Mouse (Mus musculus): ENCODE data around the gene Spint2. TPM values are rescaled to one million over a fixed set of nuclear protein-coding genes. Genes with fewer than 3 reads are reported as not detected.

The Spint2 gene
- polyA plus RNA-seq, 2 experiments, result 14.6 to 22.3 TPM

DNA sequence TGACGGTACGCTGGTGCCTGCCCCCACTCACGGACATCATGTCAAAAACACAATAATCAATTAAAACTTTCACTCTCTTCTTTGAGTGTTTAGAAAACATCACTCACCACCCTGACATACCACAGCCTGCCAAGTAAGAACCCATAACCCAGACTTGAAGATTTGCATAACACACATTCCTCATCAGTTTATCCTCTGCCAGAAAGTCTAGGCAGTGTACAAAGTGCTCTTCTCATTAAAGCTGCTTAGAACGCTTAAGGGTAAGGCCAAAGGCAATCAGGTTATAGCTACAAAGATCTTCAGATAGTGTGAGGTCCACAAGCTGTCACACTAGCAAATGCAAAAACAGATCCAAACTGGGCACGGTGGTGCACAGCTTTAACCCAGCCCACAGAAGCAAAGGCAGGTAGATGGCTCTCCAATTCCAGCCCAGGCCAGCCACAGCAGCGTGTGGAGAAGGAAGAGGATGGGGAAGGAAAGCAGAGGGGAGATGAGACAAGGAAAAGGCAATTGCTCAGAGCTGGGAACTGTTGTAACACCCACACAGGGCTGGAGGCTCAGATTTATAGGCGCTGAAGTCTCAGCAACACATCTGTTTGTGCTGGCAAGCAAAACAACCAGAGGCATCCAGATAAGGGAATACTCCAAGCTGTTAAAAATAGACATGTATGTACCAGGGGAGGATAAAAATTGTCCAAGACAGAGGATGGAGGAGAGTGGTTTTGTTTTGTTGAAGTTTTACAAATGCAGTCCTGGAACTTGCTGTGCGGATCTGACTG, 9.8 kb downstream of the Spint2 start:
- no peaks in the 10 kb centered on the region for H3K27me3 ChIP-seq (ENCODE audit: control insufficient read depth, insufficient read depth, low read length)
- ATAC-seq (ENCODE audit: insufficient read depth), result no peak
- no peak overlapping the region for H3K9ac ChIP-seq (replicated peaks)
- no peak overlapping the region for H3K4me3 ChIP-seq (ENCODE audit: insufficient read depth in 1 of 2, low read depth in 2 of 2, low read length in 2 of 2)
- TF ChIP-seq CTCF (IDR thresholded peaks at IDR 0.05; ENCODE audit: low read depth), result no peak
- no peak for TF ChIP-seq EP300 (IDR thresholded peaks at IDR 0.05; ENCODE audit: low read depth)
- WGBS (ENCODE audit: insufficient replicate concordance), result 60% methylated on average over 8 of the region's 8 CpGs
- H3K9me3 ChIP-seq (ENCODE audit: control insufficient read depth, low read length), result no peaks in the 10 kb centered on the region
- no peak overlapping the region for H3K4me2 ChIP-seq (ENCODE audit: low read depth)
- H3K27ac ChIP-seq, result no peak overlapping the region
- H3K4me1 ChIP-seq (replicated peaks; ENCODE audit: control insufficient read depth in 2 of 2, insufficient read depth in 2 of 2, low read length in 1 of 2), result no peaks in the 10 kb centered on the region
- DNase-seq (ENCODE audit: low read depth in 3 of 3, low spot score in 3 of 3), result no peak
- no peaks in the 10 kb centered on the region for H3K36me3 ChIP-seq (replicated peaks; ENCODE audit: control insufficient read depth, insufficient read depth, low read depth)

- no peaks in the 10 kb centered on the region for H3K9me3 ChIP-seq (ENCODE audit: control insufficient read depth, low read length)
- H3K36me3 ChIP-seq (replicated peaks; ENCODE audit: control insufficient read depth, insufficient read depth, low read depth), result no peaks in the 10 kb centered on the region
- DNase-seq (ENCODE audit: low read depth in 3 of 3, low spot score in 3 of 3), result no peak
- no peak overlapping the region for H3K9ac ChIP-seq (replicated peaks)
- ATAC-seq (ENCODE audit: insufficient read depth), result no peak
- no peak overlapping the region for H3K4me2 ChIP-seq (ENCODE audit: low read depth)
- H3K27me3 ChIP-seq (ENCODE audit: control insufficient read depth, insufficient read depth, low read length), result no peaks in the 10 kb centered on the region
- TF ChIP-seq CTCF (IDR thresholded peaks at IDR 0.05; ENCODE audit: low read depth), result no peak
- TF ChIP-seq EP300 (IDR thresholded peaks at IDR 0.05; ENCODE audit: low read depth), result no peak
- H3K4me3 ChIP-seq (ENCODE audit: insufficient read depth in 1 of 2, low read depth in 2 of 2, low read length in 2 of 2), result no peak overlapping the region
- WGBS (ENCODE audit: insufficient replicate concordance), result 68% methylated on average over 4 of the region's 4 CpGs
- H3K4me1 ChIP-seq (replicated peaks; ENCODE audit: control insufficient read depth in 2 of 2, insufficient read depth in 2 of 2, low read length in 1 of 2), result no peaks in the 10 kb centered on the region
- H3K27ac ChIP-seq, result no peak overlapping the region
These were observed 11.3 kb downstream of the Spint2 start for GRCm38 (mm10) chr7:29270445-29270844.

DNA sequence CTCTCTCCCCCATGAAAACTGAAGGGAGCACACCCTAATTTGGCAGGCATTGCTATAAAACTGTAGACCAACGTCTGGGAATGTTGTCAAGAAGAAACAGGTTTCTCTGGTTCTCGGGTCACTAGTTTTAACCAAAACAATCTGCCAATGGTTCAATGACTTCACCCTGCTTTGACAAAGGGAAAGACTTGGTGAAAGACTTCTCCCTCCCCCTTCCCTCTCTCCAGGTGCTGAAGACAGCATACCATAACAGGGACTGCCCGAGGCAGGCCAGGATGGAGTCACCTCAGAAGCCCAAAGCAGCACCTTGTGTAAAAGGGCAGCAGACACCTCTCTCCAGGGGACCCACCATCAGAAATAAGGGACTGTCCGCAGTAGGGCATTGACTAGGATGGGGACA, 14.8 kb downstream of the Spint2 start:
- no peaks in the 10 kb centered on the region for H3K4me1 ChIP-seq (replicated peaks; ENCODE audit: control insufficient read depth in 2 of 2, insufficient read depth in 2 of 2, low read length in 1 of 2)
- 71% methylated on average over 4 of the region's 4 CpGs for WGBS (ENCODE audit: insufficient replicate concordance)
- H3K9ac ChIP-seq (replicated peaks), result no peak overlapping the region
- no peak overlapping the region for H3K4me3 ChIP-seq (ENCODE audit: insufficient read depth in 1 of 2, low read depth in 2 of 2, low read length in 2 of 2)
- no peaks in the 10 kb centered on the region for H3K9me3 ChIP-seq (ENCODE audit: control insufficient read depth, low read length)
- no peak for DNase-seq (ENCODE audit: low read depth in 3 of 3, low spot score in 3 of 3)
- H3K4me2 ChIP-seq (ENCODE audit: low read depth), result no peak overlapping the region
- H3K27ac ChIP-seq, result no peak overlapping the region
- no peaks in the 10 kb centered on the region for H3K27me3 ChIP-seq (ENCODE audit: control insufficient read depth, insufficient read depth, low read length)
- H3K36me3 ChIP-seq (replicated peaks; ENCODE audit: control insufficient read depth, insufficient read depth, low read depth), result no peaks in the 10 kb centered on the region
- no peak for TF ChIP-seq CTCF (IDR thresholded peaks at IDR 0.05; ENCODE audit: low read depth)
- TF ChIP-seq EP300 (IDR thresholded peaks at IDR 0.05; ENCODE audit: low read depth), result no peak
- no peak for ATAC-seq (ENCODE audit: insufficient read depth)

GRCm38 (mm10) chr7:29265636-29266035, 16.1 kb downstream of the Spint2 start:
- Histone ChIP-seq H3K27me3 (ENCODE audit: control insufficient read depth, insufficient read depth, low read length) (no peaks in the 10 kb centered on the region), H3K4me1 (replicated peaks; ENCODE audit: control insufficient read depth in 2 of 2, insufficient read depth in 2 of 2, low read length in 1 of 2) (no peaks in the 10 kb centered on the region), H3K9me3 (ENCODE audit: control insufficient read depth, low read length) (no peaks in the 10 kb centered on the region), H3K36me3 (replicated peaks; ENCODE audit: control insufficient read depth, insufficient read depth, low read depth) (no peaks in the 10 kb centered on the region), H3K4me2 (ENCODE audit: low read depth) (no peak overlapping the region), H3K27ac (no peak overlapping the region), H3K4me3 (ENCODE audit: insufficient read depth in 1 of 2, low read depth in 2 of 2, low read length in 2 of 2) (no peak overlapping the region), H3K9ac (replicated peaks) (no peak overlapping the region)
- ATAC-seq (ENCODE audit: insufficient read depth) (no peak), DNase-seq (ENCODE audit: low read depth in 3 of 3, low spot score in 3 of 3) (no peak)
- WGBS (ENCODE audit: insufficient replicate concordance), result 76% methylated on average over 7 of the region's 7 CpGs
- TF ChIP-seq EP300 (IDR thresholded peaks at IDR 0.05; ENCODE audit: low read depth) (no peak), CTCF (IDR thresholded peaks at IDR 0.05; ENCODE audit: low read depth) (no peak)

GRCm38 (mm10) chr7:29263831-29264230, 17.9 kb downstream of the Spint2 start:
- H3K27me3 ChIP-seq (ENCODE audit: control insufficient read depth, insufficient read depth, low read length), result no peaks in the 10 kb centered on the region
- 75% methylated on average over 3 of the region's 3 CpGs for WGBS (ENCODE audit: insufficient replicate concordance)
- TF ChIP-seq EP300 (IDR thresholded peaks at IDR 0.05; ENCODE audit: low read depth) (no peak), CTCF (IDR thresholded peaks at IDR 0.05; ENCODE audit: low read depth) (no peak)
- no peaks in the 10 kb centered on the region for H3K4me1 ChIP-seq (replicated peaks; ENCODE audit: control insufficient read depth in 2 of 2, insufficient read depth in 2 of 2, low read length in 1 of 2)
- H3K4me2 ChIP-seq (ENCODE audit: low read depth), result no peak overlapping the region
- DNase-seq (ENCODE audit: low read depth in 3 of 3, low spot score in 3 of 3) (no peak), ATAC-seq (ENCODE audit: insufficient read depth) (no peak)
- H3K9me3 ChIP-seq (ENCODE audit: control insufficient read depth, low read length), result no peaks in the 10 kb centered on the region
- no peaks in the 10 kb centered on the region for H3K36me3 ChIP-seq (replicated peaks; ENCODE audit: control insufficient read depth, insufficient read depth, low read depth)
- H3K27ac ChIP-seq, result no peak overlapping the region
- no peak overlapping the region for H3K4me3 ChIP-seq (ENCODE audit: insufficient read depth in 1 of 2, low read depth in 2 of 2, low read length in 2 of 2)
- no peak overlapping the region for H3K9ac ChIP-seq (replicated peaks)
